Mouse (Mus musculus) spleen, postnatal 0 days (tissue): ENCODE results near the gene Cog8. TPM values are rescaled to one million over a fixed set of nuclear protein-coding genes. Genes with fewer than 3 reads are reported as not detected.

Experiments used
- polyA plus RNA-seq: library from polyadenylated mRNA; unstranded; fragments of >200 nt; fragmentation: Nextera tagmentation; extraction: Ambion mirVana; gene quantifications from 2 replicates; pipeline ENCODE4 v1.2.1, GENCODE M21; 2015

Gene Cog8
- 16.4 and 18.0 TPM in 2 replicates for polyA plus RNA-seq

DNA sequence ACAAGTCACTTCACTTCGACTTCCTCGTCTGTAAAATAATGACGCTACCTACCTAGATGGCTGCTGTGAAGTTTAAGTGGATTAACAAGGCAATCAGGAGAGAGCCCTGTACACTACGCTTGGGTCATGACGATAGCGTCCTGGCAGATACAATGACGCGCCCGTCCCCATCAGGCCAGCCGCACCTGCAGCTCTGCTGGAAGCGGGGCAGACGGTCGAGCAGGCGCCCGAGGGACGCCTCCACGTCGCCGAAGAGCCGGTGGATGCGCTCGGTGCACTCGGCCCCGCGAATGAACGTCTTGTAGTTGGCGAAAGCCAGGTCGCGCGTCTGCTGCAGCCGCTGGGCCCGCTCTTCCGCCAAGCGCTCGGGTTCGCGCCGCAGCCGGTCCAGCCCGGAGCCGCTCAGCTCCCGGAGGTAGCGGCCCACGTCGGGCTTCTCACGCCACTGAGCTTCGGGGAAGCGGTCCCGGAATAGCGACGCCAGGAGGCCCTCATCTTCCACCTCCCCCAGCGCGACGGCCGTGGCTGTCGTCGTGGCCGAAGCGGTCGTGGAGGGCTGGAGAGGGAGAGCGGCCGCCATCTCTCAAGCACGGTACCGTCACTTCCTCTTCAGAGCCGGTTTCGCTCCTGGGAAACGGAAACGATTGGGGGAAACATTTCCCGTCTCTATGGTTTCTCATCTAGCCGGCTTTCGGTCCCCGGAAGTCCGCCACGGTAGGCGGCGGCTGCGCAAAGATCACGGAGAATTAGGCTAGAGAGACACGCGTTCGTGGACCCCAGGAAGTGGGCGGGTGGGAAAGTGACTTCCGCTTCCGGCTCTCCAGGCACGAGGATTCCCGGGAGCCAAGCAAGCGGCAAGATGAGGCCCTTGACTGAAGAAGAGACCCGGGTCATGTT lies at the start of gene Cog8, which contains the start of gene Nip7:
Cog8 (minus strand) TSS at position 614 of the 897 bp plus-strand sequence.
Nip7 (plus strand) TSS at position 802 of the 897 bp plus-strand sequence.

DNA sequence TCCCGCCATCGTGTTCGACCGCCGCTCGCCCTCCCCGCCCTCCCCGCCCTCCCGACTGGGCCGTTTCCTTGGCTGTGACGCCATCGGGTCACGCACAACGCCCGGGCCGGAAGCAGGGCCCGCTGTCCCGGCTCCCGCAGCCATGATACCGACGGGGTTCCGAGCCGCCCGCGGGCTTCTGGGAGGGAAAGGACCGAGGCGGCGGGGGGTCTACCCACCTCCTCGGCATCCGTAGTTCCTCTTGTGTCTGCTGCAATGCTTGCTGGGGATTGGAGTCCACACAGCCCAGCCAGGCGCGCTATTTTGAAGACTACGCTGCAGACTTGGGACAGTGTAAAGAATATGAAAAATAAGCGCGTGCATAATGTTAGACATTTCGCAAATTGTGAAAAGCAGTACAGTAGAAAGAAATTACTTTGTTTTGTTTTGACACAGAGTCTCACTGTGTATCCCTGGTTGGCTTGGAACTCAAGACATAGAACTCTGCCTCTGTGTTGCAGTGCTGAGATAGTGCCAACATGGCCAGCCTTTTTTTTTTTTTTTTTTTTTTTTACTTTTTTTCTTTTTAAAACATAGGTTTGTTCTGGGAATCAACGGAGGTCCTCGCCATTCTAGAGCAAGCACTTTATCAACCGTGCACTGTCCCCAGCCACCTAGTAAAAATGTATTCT lies 40.0 kb upstream of the Cog8 start, which contains the start of gene Terf2:
Terf2 (minus strand) TSS at position 182 of the 671 bp plus-strand sequence.

DNA sequence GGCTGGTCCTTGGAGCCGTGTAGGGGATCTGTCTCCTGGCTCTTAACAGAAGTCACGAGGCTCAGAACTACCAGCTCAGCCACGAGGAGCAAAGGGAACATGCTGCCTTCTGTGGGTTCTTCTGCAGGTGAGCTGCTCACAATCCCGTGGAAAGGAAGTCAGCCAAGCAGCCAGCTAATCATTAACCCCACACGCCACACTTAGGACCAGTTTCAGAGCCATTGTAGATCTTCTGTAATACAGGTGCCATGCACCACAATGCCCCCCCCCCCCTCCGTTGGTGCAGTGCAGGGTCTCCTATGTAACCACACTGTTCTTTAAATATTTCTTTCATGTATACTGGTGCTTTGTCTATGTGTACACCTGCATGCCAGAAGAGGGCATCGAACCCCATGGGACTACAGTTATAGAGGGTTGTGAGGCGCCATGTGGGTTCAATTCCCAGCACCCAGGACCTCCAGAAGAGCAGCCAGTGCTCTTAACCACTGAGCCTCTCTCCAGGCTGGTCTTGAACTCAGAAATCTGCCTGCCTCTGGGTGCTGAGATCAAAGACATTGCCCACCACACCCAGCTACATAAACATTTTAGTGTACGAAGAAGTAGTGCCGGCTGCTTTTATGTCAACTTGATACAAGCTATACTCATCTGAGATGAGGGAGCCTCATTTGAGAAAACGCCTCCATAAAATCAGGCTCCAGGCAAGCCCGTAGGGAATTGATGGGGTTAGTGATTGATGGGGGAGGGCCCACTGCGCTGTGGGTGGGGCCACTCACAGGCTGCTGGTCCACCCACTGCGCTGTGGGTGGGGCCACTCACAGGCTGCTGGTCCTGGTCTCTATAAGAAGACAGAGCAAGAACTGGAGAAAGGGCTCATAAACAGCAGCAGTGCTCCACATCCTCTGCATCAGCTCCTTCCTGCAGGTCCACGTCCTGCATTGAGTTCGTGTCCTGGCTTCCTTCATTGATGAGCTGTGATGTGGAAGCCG lies 9.3 kb upstream of the Cog8 start, which contains the start of gene Tmed6:
Tmed6 (minus strand) TSS at position 134 of the 986 bp plus-strand sequence.

DNA sequence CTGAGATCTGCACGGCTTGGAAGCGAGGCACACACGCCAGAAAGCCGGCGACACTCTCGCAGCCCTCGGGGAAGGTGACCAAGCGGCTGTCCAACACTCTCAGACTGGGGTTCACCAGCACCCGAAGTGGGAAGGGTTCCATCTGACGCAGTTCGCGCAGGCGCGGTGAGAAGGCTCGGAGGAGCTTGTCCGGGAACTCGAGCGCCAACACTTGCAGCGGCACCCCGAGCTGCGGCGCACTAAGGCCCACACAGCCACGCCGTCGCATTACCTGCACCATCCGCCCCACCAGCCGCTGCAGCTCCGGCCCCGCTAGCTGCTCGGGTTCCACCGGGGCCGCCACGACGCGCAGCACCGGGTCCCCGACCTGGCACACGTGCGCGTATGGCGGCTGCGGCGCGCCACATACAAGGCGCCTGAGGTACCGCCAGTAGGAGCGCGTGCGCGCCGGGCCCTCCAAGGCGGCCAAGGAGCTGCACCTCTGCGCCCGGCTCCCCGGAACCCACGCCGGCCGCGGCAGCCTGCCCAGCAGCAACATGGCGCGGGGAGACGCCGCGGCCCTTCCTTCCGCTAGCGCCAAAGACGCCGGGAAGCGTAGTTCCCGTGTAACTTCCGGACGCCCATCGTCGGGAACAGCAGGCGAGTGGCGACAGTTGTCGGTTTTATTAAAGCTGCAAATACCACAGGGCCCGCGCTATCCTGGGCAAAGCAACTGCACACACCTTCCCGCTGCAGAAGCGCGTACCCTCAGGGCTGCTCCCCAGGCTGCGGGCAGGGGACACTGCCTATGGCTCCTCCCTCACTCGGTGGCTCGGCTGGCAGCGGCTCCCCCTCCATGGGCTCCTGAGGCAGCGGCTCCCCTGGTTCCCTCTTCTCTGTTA lies 8.2 kb downstream of the Cog8 start, which contains the start of gene Pdf:
Pdf (minus strand) TSS at position 554 of the 881 bp plus-strand sequence.

DNA sequence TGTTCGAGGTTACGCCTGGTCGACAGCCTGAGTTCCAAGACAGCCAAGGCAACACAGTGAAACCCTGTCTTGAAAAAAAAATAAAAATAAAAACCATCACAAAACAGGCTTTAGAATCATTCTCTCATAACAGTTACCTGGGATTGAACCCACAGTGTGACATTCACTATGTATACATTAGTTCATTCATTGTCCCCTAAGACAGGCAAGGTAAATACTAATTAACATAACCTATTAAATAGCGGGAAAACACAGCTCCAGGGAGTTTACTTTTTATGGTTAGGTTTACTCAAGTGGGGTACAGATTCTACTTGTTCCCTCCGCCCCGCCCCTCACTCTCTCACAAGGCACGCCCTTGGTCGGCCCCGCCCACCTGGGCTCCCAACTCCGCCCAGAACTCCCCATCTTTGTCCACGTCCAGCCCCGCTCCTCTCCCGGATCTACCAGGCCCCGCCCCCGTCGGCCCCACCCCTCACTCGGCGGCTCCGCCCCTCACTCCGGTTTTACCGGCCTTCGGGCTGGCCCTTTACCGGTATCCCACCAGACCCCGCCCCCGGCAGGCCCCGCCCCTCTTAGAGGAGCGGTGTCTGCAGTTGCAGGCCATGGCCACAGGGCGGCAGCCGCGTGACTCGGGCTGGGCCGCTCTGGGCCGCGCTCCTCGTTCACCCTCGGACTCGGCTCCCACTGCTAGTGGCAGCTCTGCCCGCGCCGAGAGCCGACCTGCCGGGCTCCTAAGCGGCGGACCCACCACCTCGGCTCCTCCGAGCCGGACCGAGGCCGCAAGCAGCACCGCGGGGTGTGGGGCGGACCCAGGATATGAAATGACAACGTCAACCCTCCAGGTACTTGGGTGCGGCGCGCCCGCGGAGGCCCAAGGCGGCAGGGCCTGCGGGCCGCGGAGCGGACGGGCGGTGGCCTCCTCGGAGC lies 25.6 kb downstream of the Cog8 start, which contains the start of gene Vps4a:
Vps4a (plus strand) TSS at position 573 of the 927 bp plus-strand sequence.

Other genes with a start within 250 kb of the Cog8 start
- gene Has3, start 186.4 kb downstream of the Cog8 start, polyA plus RNA-seq: 0.11 and 0.12 TPM in 2 replicates
- gene Utp4, start 163.1 kb downstream of the Cog8 start, polyA plus RNA-seq: 41.9 and 43.2 TPM in 2 replicates
- gene Sntb2, start 120.9 kb downstream of the Cog8 start, polyA plus RNA-seq: 7.0 and 9.8 TPM in 2 replicates
- 30.2 and 31.6 TPM in 2 replicates for gene Vps4a, start 25.5 kb downstream of the Cog8 start, polyA plus RNA-seq
- 15.6 and 20.7 TPM in 2 replicates for gene Pdf, start 8.1 kb downstream of the Cog8 start, polyA plus RNA-seq
- 54.8 and 56.4 TPM in 2 replicates for gene Nip7, start 188 bp upstream of the Cog8 start, polyA plus RNA-seq
- 0.15 and 1.6 TPM in 2 replicates for gene Tmed6, start 9.0 kb upstream of the Cog8 start, polyA plus RNA-seq
- 14.7 and 15.3 TPM in 2 replicates for gene Terf2, start 39.9 kb upstream of the Cog8 start, polyA plus RNA-seq
- gene Cyb5b, start 94.0 kb upstream of the Cog8 start, polyA plus RNA-seq: 19.3 and 19.4 TPM in 2 replicates
- 6.2 and 8.8 TPM in 2 replicates for gene Nfat5, start 236.8 kb upstream of the Cog8 start, polyA plus RNA-seq